Mouse (Mus musculus) gastrocnemius, postnatal 10 days (tissue): ENCODE measurements around the gene Meis2. TPM values are rescaled to one million over a fixed set of nuclear protein-coding genes. Genes with fewer than 3 reads are reported as not detected.

ENCODE experiments used
- DNase-seq: peaks from one replicate; pipeline ENCODE4 v3.0.0; 2021; ENCODE audit warnings: mixed read lengths
- total RNA-seq, 2 experiments: library from RNA; stranded (reverse); gene quantifications; 2 replicates each; pipeline ENCODE4 v1.2.3; 2021

Gene Meis2
- total RNA-seq, 2 experiments from 2014 or later, result 4.0 to 5.2 TPM

DNA sequence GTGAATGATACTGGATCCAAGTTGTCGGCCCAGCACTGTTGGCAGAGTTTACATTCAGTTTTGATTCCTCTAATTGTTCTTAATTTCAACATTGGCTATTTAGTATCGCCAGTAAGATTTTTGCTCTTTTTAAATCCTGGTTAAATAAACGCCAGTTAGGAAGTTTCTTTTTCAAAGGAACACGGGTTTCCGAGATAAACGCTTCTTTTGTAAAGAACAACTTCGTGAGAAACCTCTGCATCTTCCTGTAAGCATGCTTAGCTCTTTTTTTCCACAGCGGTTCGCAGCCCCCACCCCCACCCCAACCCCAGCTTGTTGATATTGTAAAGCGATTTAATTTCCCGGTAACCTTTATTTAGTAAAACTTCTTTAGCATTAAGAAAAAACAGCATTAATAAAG is 2.8 kb upstream of the Meis2 start:
- DNase-seq, result no peak

DNA sequence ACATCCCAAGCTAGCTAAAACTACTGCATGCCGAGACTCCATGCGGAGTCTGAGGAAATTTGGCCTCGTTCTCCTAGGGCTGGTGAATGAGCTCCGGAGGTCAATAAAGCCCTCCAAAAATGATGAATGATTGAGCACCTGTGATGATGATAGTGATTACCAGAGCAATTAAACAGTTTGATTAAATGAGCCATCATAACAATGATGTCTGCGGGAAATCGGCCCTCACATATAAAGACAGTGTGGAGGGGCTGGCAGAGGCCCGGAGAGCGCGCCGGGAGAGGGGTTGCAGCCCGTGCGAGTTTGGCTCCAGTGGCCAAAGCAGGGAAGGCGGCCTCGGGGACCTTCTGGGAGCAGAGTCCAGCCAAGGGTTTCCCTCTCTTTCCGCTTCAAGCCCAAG is 2.1 kb upstream of the Meis2 start:
- no peak for DNase-seq

DNA sequence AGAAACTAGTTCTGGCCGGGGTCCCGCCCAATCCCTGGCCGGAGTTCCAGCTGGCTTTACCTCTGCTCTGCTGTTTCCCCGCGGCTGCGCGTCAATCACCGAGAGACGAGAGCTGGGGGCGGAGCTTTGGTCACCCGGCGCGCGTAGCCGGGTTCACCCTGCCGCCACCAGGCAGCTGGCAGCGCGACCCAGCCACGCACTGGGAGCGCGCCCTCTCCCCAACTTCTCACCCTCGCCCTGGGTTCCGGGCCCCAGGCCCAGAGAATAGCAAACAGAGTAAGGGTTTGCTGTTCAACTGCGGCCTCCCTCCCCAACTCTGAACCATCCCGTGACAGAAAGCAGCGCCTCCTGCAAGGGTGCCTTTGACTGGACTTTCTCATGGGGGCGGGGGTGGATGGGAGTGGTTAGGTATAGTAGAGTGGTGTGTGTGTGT is 1.4 kb upstream of the Meis2 start:
- DNase-seq, result peak; percentile 67

- no peak for DNase-seq
Observed at GRCm38 (mm10) chr2:116066057-116066941, 660 bp upstream of the Meis2 start.

GRCm38 (mm10) chr2:116065057-116065456 is 582 bp downstream of the Meis2 start:
- no peak for DNase-seq

- peak; percentile 16 for DNase-seq
Observed at GRCm38 (mm10) chr2:116064521-116064920, 1.1 kb downstream of the Meis2 start.

DNA sequence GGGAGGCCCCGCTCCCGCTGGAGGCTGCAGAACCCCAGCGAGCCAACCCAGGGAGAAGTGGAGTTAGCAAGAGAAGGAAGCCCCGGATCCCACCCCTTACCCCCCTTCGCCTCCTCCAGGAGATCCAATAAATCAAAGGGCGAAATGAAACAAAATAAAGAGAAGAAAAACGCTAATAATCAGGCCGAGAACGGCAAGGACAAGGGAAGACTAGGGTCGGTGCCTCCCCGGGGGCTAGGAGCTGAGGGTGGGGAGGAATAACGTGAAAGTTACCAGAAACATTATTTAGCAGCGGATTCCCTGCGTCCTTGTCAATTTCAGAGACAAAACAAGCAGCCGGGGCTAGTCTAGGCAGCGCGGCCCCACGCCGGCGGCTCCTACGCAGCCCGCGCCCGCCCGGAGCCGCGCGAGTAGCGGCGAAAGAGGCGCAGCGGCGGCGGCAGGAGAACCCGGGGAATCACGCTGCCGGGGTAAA is 1.8 kb downstream of the Meis2 start:
- peak; percentile 42 for DNase-seq

GRCm38 (mm10) chr2:116062761-116063441 is 2.7 kb downstream of the Meis2 start:
- DNase-seq, result peak; percentile 29

DNA sequence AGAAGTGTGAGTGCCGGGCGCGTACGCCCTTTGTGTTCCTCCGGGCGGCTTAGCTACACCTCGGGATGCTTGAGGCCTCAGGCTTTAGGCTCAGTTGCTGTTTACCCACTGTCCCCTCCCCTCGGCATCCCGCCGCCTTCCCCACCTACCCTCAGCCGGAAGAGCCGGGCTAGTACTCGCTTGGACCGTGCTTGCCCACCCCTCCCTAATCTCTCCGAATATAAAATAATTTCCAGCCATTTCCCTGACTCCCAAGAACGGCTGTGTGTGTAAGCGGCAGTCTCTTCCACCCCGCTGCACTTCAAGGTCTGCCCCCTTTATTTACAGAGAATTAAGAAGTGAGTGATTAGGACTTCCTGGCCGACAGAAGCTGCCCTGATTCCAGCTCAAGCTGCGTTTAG is 3.4 kb downstream of the Meis2 start:
- DNase-seq, result peak; percentile 24

DNA sequence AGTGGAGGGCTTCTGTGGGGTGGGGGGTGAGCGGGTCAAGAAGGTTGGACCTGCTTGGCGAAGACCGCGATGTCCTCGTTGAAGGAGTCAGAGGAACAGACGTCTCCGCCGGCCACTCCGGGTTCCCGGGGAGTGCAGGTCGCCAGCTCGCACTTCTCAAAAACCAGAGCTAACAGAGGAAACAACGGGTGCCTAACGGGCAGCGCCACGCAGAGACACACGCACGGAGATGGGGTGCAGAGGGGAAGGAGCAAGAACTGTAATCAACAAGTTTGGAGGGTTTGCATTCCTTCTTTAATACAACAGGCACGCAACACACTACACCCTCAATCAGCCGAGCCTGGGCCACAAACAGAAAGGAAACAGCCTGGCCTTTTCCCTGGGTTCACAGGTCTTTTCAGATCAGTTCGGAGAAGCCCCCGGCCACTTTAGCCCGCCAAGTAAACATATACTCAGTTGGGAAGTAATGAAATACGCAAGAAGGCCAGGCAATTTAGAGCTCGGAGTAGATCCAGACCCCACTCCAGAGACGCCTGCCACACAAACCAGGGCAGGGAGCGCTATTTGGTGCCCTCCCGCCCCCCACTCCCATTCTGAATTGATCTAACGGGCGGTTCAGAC is 4.1 kb downstream of the Meis2 start:
- peak; percentile 38 for DNase-seq

DNA sequence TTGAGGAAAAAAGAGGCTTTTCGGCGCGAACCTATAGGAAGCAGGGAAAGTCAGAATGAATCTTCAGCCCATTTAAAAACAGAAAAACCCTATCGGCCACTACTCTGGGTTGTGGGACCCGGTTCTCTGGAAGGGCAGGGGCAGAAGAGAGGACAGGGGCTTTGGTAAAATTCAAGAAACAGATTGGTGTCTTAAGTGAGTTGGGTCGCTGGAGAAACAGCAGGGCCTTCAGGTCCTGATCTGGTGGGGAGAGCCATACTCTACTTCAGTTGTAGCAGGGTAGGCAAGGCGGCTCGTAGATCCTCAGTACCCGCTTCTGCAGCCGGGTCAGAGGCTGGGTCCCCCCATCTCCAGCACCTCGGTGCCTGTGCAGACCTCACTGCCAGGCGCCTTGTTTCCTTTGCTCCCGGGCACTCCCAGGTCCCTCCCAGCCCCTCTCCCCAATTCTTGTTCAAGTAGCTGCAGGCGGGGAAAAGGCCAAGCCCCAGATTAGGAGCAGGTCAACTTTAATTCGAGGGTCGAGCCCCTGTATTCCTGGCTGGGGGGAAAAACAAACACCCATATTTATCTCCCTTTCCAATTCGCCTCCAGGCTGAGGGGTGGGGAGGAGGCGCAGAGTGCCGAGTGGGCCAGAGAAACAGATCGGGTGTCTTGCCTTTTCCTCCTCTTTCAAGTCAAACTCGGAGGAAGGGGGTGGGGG is 4.8 kb downstream of the Meis2 start:
- DNase-seq, result peak; percentile 16

- DNase-seq, result peak; percentile 12
Observed at GRCm38 (mm10) chr2:116060210-116060609, 5.4 kb downstream of the Meis2 start.

GRCm38 (mm10) chr2:116059661-116060060 is 6.0 kb downstream of the Meis2 start:
- no peak for DNase-seq

DNA sequence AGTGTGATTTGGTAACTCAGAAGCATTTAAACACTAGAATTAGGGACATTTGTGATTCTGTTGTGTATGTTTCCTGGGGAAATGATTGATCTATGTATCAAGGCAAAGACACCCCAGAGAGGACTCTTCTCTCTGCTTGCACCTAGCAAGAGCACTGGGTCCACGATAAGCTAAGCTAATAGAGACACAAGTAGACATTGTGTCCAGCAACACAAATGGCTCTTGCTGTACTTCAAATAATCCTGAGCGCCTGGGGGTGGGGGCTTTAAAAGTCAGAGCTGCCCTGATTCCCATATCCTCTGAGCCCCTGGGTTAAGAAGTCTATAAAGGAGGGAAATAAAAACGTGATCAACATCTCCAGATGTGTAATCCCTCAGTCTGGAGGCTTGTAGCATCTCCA is 6.6 kb downstream of the Meis2 start:
- DNase-seq, result no peak

GRCm38 (mm10) chr2:116058511-116058910 is 7.1 kb downstream of the Meis2 start:
- no peak for DNase-seq

DNA sequence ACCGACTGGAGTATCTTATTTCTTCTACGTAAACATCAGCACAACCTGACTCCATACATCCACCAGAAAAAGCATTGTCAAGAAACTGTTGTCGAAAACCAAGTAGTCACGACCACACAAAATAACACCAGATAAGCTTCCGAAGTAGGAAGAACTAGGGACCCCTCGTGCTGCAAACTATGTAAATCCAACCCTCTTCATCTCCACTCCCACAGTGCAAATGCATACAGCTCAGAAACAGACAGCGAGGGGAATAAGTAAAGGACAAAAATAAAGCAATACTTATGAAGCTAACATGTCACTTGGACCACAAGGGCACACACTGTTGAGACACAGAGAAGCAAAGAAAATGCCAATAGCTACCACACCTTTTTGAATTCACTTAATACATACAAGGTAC is 8.8 kb downstream of the Meis2 start:
- DNase-seq, result no peak

GRCm38 (mm10) chr2:116055686-116056620 is 9.7 kb downstream of the Meis2 start:
- no peak for DNase-seq

- DNase-seq, result no peak
Observed at GRCm38 (mm10) chr2:116053931-116054330, 11.7 kb downstream of the Meis2 start.

- DNase-seq, result no peak
Observed at GRCm38 (mm10) chr2:116052688-116053421, 12.8 kb downstream of the Meis2 start.

GRCm38 (mm10) chr2:116051906-116052614 is 13.6 kb downstream of the Meis2 start:
- no peak for DNase-seq
